Mouse (Mus musculus): ENCODE measurements around the gene Sfxn3.
"Not testable (repeated sequence)": the region's sequence is repeated elsewhere in the genome, so short reads cannot be mapped to it uniquely, and the experiment has no call there.

Sfxn3 gene

GRCm38 (mm10) chr19:45018351-45018831, 28.9 kb upstream of the Sfxn3 start:
- DNase-seq = peak; percentile 79

GRCm38 (mm10) chr19:45020348-45020747, 27.0 kb upstream of the Sfxn3 start:
- peak; percentile 38 for DNase-seq

- peak; percentile 33 for DNase-seq
Measured at GRCm38 (mm10) chr19:45021362-45021761, 25.9 kb upstream of the Sfxn3 start.

GRCm38 (mm10) chr19:45023993-45024392, 23.3 kb upstream of the Sfxn3 start:
- DNase-seq = peak; percentile 48

- DNase-seq = peak; percentile 43
Measured at GRCm38 (mm10) chr19:45024775-45025174, 22.5 kb upstream of the Sfxn3 start.

- DNase-seq = peak; percentile 36
Measured at GRCm38 (mm10) chr19:45025937-45026568, 21.2 kb upstream of the Sfxn3 start.

GRCm38 (mm10) chr19:45026958-45027670, 20.2 kb upstream of the Sfxn3 start:
- DNase-seq = peak; percentile 29

GRCm38 (mm10) chr19:45027848-45028247, 19.5 kb upstream of the Sfxn3 start:
- peak; percentile 51 for DNase-seq

- peak; percentile 41 for DNase-seq
Measured at GRCm38 (mm10) chr19:45028746-45029145, 18.6 kb upstream of the Sfxn3 start.

GRCm38 (mm10) chr19:45029571-45029970, 17.7 kb upstream of the Sfxn3 start:
- peak; percentile 51 for DNase-seq

GRCm38 (mm10) chr19:45030111-45030510, 17.2 kb upstream of the Sfxn3 start:
- peak; percentile 78 for DNase-seq

- peak; percentile 87 for DNase-seq
Measured at GRCm38 (mm10) chr19:45030746-45031693, 16.3 kb upstream of the Sfxn3 start.

GRCm38 (mm10) chr19:45031780-45032179, 15.5 kb upstream of the Sfxn3 start:
- DNase-seq = peak; percentile 79

- DNase-seq = peak; percentile 58
Measured at GRCm38 (mm10) chr19:45032570-45033332, 14.6 kb upstream of the Sfxn3 start.

- peak; percentile 37 for DNase-seq
Measured at GRCm38 (mm10) chr19:45036867-45037266, 10.4 kb upstream of the Sfxn3 start.

GRCm38 (mm10) chr19:45038198-45038597, 9.1 kb upstream of the Sfxn3 start:
- DNase-seq = not testable (repeated sequence)

- no peak for DNase-seq
Measured at GRCm38 (mm10) chr19:45040214-45040613, 7.1 kb upstream of the Sfxn3 start.

GRCm38 (mm10) chr19:45044389-45044927, 2.8 kb upstream of the Sfxn3 start:
- no peak for DNase-seq

- peak; percentile 52 for DNase-seq
Measured at GRCm38 (mm10) chr19:45045236-45045635, 2.1 kb upstream of the Sfxn3 start.

GRCm38 (mm10) chr19:45045651-45046050, 1.7 kb upstream of the Sfxn3 start, which contains the start of gene Pdzd7:
Pdzd7 (minus strand) TSS chr19:45045717.
- no peak for DNase-seq

- peak; percentile 96 for DNase-seq
Measured at GRCm38 (mm10) chr19:45046523-45047321, 581 bp upstream of the Sfxn3 start.
